Mouse (Mus musculus) gastrocnemius, postnatal 25 days (tissue): ENCODE measurements around the gene Ivd. TPM values are rescaled to one million over a fixed set of nuclear protein-coding genes. Genes with fewer than 3 reads are reported as not detected.

Experiments used
- DNase-seq: peaks from one replicate; pipeline ENCODE4 v3.0.0; 2022
- long read RNA-seq, 2 experiments: library from polyadenylated mRNA; stranded (forward); transcript quantifications; one replicate each; pipeline ENCODE4 v2.0.0; 2021
- total RNA-seq, 2 experiments: library from RNA; stranded (reverse); gene quantifications; 1 replicate in 1 of 2; 2 replicates in 1 of 2; pipeline ENCODE4 v1.2.3; 2021

The Ivd gene
- 100 to 1,000 TPM; 121 to 136 TPM for total RNA-seq
- long read RNA-seq, experiment 1, transcript Ivd-201 (12 exons, 3,665 nt) = major isoform, 97 of 131 reads
- long read RNA-seq, experiment 1, partial matches to known transcripts = 19 of 131 reads
- long read RNA-seq, experiment 1, other reads (novel, unspliced or antisense) = 15 of 131 reads
- long read RNA-seq, experiment 2, transcript Ivd-201 (12 exons, 3,665 nt) = major isoform, 157 of 184 reads
- long read RNA-seq, experiment 2, partial matches to known transcripts = 7 of 184 reads
- long read RNA-seq, experiment 2, other reads (novel, unspliced or antisense) = 18 of 184 reads

DNA sequence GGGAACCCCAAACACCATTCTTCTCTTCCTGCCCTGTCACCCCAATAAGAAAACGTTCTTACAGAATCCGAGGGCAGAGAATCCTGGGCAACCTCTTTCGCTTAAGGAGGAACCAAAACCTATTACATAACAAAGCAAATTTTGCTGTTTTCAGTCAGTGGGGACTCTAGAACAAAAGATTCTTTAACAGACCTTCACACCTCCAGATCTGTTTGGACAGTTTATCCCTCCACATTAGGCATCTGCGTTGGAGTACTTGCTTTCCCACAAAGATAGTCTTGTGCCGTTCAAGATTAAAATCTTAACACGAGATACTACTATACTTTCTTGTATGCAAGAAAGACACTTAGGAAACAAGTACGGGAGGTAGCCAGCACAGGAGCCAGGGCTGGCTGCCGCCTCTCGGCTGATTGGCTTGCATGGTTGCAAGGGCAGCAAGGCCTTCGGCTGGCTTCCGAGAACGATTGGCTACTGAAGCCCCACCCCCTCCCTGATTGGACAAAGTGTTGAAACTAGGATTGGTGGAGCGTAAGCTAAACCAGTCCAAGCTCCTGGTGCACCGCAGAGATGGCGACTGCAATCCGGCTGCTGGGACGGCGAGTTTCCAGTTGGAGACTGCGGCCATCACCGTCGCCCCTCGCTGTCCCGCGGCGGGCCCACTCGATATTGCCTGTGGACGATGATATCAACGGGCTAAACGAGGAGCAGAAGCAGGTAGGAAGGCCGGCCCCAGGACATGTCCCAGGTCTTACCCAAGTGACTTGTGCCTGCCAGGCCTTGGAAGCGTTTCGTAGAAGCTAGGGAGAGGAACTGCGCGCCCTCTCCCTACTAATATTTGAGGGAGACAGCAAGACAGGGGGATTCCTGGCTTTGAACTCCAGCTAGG, at the start of gene Ivd:
Gene Ivd (plus strand): TSS at position 501 of the 886 bp plus-strand sequence.
- peak; percentile 96 for DNase-seq

DNA sequence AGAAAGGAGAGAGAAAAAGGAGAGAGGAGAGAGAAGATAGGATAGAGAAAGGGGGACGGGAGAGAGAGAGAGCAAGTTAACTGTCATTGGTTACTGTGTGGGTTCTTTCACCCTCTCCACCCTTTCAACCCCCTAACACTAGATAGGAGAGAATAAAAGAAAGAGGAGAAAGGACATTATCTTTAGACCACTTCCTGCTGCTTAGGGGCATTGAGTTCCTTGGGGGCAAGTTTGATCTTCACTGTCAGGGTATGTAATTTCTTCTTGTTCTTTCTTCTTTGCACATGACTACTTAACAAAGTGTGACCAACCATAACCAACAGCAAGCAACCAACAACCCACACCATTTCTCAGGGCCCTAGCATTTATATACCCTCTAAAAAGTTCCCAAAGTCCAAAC, 49.0 kb upstream of the Ivd start:
- DNase-seq = no peak

DNA sequence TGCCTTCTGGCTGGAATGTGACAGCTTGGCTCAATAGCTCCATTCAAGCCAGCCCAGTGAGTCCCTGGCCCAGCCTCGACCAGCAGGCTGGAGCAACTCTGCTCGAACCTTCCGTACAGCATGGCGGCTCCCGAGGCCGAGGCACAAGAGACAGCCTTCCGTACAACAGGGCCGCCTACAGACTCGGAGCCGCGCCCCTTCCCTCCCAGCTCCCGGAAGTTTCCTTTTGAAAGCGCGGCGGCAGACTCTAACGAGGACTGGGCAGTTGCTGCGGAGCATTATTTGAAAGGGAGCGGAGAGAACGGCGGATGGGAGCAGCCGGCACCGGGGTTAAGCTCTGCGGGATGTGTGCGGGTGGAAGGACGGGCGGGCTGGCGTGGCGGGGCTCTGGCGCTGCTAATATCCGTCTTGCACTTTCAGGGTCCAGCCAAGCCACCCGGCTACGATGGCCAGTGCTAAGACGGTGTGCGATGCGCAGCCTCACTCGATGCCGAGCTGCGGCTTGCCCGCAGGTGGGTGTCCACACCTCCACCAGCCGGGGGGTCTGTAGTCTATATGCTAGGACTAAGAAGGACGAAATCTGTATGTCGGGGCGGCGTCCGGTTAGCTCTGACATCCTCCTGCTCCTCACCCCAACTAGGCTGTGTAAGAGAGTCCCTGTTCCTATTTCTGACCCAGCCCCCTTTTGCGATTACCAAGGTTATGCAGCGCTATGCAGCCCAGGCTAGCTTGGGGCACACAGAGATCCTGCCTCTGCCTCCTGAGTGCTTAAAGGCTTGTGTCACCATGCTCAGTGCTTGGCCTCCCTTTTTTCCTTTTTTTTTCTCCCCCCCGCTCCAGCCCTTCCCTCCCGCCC, 47.5 kb upstream of the Ivd start, which contains the start of gene Knstrn:
Gene Knstrn (plus strand): TSS at position 23 of the 856 bp plus-strand sequence.
- peak; percentile 86 for DNase-seq

DNA sequence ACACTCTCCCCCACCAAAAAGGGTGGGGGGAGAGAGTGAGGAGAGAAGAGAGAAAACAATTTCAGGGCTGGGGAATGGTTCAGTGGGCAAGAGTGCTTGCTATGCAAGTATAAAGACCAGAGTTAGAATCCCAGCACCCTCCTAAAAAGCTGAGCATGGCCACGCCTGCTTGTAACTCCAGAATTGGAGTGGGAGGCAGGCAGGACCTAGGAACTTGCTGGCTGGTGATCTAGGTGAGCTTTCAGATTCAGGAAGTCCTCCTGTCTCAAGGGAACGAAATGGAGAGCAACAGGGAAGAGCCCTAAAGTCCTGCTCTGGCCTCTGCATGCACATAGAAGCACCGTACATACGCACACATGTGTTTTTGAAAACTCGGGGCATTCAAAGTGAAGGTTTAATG, 39.0 kb upstream of the Ivd start:
- DNase-seq = no peak

DNA sequence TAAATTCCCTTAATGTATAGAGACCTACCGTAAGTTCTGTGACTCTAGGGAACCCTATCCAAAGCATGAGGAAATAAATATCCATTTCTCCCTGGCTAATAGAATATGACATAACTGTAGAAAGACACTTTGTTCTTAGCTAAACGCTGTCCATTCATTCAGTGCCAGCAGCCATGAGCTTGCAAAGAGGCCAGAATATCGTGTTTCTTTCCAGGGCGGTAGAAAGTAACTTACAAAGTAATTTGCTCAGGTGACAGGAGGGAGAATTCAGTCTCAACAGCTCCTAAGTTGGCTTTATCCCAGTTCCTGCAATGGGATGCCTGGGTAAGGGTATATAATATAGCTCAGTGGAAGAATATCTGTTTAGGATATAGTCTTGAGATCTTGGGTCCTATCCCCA, 37.4 kb upstream of the Ivd start:
- no peak for DNase-seq

DNA sequence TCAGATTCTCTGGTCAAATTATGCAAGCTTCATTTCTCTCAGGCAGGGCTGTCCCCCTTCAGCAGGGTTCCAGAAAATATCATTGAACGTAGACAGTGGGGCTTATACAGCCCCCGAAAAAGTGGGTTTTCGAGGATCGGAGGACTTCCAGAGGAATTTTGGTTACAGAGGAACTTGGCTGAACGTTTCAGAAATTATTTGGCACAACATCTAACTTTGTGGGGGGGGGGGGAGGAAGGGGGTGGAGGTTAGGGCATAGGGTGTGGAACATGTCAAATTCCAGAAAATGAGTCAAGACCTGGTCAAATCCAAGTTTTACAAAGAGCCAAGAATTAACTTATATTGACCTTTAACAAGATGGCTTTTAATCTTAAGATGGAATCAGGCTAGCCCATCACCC, 32.7 kb upstream of the Ivd start:
- no peak for DNase-seq

DNA sequence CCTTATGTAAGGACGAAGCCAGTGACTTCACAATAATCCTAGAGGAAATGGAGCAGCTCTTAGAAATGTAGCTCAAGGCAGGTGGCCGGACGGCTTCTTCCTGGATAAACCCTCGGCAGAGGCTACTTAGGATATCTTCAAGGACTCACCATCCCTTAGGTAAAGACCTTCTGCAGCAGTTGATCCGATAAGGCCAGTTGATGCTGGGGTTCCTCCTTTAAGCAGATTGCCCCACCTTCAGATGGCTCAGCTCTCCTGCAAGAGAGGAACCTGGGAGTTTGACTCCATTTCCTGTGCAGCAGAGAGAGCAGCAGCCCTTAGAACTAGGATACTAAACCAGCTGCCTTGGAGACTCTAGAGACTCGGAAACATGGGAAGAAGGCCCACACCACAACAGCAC, 27.7 kb upstream of the Ivd start:
- no peak for DNase-seq

DNA sequence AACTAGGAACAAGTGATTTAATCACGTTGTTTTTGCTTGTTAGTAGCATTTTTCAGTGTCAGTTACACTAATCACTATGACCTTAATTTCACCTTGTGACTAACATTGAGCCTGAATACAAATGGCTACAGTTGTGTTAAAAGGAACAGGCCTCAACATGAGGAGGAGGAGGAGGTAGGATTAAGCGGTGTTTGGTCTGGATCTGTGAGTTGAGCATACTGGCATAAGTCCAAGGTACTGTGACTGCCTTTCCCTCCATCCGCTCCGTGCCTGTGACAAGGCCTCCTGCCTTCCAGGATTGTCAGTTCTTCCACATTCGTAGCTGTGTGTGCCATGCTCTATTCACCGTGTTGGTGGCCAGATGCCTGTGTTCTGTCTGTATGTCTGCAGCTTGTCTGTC, 26.6 kb upstream of the Ivd start:
- no peak for DNase-seq

DNA sequence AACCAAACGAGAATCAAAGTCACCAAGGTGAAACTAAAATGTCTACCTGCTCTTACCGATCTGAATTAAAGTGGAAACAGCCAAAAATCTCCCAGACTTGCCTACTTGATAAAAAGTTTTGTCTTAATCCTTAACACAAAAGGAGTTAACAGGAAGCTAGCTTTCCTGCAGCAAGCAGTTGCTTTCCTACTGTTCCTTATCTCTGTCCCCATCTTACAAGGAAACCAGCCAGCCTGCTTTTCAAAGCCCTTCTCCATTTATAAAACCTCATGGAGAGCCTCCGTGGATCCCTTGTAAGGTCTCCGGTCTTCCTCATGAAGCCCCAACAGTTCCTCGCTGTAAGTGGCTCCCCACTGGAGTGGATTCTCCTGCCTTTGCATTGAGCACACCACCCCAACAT, 23.4 kb upstream of the Ivd start:
- DNase-seq = no peak

DNA sequence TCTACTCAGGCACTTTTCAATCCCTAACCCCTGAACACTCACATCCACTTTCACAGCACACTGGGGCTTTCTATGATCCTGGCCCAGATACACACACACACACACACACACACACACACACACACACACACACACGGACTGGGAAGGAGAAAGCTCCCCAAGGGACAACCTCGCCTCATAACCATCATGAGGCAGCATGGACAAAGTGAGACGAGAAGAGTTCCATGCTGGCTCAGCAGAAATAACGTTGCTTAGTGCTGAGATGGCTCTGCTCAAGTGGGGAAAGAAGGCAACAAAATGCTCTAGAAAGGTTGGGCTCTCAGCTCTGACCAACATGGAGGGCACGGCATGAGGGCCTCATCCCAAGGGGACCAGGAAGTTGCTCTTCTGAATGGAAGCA, 20.6 kb upstream of the Ivd start:
- DNase-seq = no peak

DNA sequence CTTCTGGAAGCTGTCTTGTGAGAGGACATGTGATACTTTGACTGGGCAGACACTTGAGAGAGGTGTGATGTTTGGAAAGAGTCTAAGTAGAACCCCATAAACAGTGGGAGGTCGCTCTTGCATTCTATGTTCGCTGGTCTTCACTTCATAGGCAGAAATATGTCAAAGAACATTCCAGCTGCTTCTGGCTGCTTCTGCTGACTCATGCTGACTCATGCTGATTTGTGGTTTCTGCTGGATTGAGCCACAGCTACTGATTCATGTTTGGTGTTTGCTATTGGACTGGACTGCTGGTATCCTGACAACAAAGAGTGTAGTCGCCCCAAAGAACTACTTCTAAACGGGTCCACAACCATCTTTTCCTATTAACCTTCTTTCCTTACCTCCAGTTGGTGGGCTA, 20.0 kb upstream of the Ivd start:
- no peak for DNase-seq

DNA sequence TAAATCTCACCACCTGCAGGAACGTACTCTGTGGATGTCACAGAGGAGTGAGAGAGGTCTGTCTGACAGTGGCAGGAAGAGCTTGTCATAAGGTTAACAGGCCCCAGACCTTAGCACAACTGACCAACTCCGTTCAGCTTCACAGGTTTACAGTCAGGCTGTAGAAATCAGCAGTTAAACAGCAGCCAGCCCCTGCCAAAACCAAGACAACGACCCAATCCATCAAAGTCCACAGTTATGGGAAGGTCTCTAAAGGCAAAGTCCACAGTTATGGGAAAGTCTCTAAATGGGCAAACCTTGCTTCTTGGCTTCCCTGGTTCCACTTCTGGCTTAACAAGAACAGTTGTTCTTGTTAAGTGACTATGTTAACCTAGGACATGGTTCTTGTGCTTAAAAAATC, 17.3 kb upstream of the Ivd start:
- DNase-seq = no peak

DNA sequence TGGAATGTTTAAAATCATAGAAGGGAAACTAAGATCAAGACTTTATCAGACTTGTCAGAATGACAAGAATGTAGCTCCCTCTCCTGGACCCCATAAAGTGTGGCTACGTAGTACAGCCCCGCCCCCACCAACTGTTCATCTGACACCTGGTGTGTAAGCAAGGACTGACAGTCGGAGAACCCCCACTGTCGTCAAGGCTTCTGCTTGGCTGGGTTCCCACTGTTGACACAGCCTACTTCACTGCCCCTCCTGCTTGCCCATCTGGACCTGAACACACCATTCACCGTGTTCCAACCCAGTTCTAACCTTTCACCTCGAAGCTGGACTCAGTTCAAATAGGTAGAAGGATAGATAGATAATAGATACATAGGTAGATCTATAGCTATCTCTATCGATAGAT, 15.5 kb upstream of the Ivd start:
- no peak for DNase-seq

DNA sequence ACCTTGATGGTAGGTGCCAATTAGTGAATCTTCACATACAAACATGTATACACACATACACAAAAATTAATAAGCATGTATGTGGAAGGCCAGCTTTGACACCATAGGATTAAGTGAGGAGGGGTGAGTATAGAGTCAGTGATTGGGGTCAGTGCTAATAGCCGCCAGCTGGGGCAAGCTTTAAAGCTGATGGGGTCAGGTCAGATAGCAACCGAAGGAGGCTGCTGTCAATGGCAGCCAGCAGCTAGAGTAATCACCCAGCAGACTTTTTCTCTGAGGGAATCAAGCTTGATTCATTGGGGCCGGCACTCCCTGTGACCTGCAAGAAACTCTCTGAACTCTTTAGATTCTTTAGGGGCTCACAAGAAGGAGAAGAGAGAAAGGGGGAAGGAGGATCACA, 10.0 kb upstream of the Ivd start:
- DNase-seq = no peak

DNA sequence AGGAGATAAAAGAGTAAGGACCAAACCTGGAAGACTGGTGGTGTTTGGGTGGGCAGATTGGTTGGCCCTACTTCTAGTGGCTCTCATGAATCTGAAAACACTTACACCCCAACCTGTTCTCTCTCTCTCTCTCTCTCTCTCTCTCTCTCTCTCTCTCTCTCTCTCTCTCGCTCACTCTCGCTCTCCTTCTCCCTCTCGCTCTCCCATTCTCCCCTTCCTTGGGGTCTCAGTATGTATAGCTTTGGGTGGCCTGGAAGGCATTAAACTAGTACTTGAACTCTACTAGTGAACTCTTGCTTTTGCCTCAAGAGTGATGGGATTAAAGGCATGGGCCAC, 554 bp downstream of the Ivd start:
- DNase-seq = no peak

DNA sequence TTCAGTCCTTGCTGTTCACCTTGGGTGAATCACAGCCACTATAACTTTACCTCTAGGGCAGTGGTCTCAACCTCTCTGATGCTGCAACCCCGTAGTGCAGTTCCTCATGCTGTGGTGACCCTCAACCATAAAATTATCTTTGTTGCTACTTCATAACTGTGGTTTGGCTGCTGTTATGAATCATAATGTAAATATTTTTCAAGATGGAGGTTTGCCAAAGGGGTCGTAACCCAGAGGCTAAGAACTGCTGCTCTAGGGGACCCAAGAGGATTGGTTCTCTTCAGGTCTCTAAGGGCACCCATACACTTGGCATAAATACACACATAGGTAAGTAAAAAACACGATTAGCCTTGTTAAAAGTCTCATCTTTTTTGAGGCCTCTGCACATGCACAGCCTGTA, 8.8 kb downstream of the Ivd start:
- no peak for DNase-seq

DNA sequence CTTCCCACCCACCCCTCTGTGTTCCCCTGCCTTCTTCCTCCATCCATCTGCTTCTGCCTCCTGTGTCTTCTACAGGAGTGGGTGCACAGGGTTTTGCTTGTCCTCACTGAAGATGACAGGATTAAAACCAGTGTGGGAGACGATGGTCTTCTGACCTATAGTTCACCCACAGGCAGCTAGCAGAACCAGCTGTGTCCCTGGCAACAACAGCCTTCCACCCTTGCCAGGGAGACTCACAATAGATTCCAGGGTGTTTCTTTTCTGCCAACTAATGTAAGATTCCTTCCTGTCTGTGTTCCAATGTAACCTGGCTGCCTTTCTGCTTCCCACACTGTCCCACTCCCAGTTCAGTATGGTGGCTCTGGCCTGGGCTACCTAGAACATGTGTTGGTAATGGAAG, 9.3 kb downstream of the Ivd start:
- no peak for DNase-seq

DNA sequence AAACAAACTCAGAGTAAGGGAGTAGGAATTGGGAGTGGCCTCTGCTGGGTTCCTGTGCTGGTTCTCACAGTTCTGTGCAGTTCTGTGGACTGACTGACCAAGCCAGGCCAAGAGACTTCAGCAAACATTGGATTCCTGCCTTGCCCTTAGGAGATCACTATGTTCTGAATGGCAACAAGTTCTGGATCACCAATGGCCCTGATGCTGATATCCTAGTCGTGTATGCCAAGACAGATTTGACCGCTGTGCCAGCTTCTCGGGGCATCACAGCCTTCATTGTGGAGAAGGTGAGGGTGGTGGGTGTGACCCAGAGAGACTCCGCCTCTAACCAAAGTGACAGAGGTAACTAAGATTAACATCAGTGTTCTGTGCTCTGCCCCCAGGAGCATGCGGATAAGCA, 11.3 kb downstream of the Ivd start:
- no peak for DNase-seq

DNA sequence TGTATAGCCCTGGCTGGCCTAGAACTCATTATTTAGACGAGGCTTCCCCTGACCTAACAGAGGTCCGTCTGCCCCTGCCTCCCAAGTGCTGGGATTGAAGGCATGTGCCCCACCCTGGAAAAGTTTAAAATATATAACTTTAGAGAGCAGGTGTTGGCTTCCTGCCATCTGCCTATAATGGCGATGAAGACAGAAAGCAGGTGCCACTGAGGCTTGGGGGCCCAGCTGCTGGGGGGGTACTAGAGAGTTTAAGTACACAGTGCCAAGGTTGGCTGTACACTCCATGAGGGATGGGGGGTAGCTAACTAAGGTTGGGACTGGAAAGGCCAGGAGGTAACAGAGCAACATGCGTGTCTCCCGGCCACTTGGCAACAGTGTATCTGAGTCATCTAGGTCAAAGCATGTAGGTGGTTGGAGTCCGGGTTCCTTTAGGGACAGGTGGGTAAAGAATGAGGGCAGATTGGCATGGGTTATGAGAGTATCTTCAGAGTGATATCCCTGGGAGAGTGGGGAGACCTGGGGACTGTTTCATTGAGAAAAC, 12.2 kb downstream of the Ivd start:
- no peak for DNase-seq

DNA sequence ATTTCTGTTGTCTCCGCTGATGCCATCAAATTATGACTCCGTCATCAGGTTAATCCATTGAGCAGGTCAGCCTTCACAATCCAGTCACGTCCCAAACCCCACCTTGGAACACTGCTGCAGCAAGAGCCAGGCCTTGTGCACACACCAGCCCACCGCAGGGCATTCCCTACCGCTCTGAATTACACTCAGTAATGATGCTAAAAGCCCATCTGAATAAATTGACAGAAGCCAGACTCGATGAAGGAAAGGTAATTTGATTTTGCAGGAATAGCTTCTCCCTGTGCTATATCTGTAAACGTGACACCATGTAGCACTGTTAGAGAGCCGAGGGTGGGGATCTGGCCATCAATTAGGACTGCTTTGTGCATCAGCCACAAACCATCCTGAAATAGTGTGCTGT, 13.6 kb downstream of the Ivd start:
- DNase-seq = no peak

DNA sequence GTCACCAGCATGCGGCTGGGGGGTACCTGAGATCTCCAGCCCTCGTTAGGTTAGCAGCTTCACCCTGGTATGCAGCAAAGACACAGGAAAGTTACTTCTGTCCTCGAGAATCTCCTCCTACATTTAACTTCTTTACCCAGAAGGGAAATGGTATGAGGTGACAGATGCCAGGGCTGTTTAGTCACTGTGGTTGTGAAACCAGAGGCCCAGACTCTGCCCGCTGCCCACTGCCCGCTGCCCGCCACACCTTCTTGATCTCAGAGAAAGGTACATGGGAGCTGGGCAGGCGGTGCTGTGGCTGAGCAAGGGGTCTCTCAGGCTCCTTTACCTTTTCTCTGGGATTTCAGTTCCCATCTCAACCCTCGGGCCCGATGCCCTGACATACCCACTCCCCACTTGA, 14.7 kb downstream of the Ivd start:
- DNase-seq = no peak

DNA sequence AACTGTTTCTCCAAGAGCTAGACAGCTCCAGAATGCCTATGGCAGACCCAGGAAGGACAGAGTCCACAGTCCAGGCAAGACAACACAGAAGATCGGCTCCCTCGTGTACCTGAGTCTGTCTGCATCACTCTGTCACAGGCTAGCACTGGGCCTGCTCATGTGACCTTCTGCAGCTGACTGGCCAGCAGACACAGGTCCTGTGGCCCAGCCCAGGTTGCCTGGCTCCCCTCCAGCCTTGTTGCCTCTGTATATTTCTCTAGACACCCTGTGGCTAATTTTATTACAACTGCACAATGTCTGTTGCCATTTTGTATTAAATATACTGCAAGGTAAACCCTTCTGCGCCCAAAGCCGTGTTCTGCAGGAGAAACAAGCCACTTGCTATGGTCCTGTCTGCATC, 19.3 kb downstream of the Ivd start:
- DNase-seq = no peak

DNA sequence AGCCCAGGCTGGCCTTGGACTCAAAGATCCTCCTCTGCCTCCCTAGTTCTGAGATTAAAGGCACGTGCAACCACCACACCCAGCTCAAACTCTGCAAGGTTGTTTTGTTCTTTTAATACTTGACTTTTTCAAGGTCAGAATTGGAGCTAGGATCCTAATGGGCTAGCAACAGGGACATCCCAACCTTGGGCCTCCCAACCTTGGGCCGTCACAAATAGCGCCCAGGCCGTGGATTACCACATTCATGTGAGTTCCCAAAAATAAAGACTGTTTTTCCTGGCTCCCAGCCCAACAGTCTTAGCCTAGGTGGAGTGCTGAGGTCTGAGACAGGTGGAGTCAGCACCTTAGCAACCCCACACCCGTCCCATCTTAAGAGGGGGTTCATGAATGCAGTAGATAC, 20.2 kb downstream of the Ivd start:
- DNase-seq = no peak
